Mouse (Mus musculus): ENCODE data around the gene Tmem256. TPM values are rescaled to one million over a fixed set of nuclear protein-coding genes. Genes with fewer than 3 reads are reported as not detected.
A peak's percentile ranks its signal among the peaks of the same experiment; 100 is the strongest.

Tmem256 gene
- polyA plus RNA-seq, 1 experiment from 2014 or later = 412 TPM

DNA sequence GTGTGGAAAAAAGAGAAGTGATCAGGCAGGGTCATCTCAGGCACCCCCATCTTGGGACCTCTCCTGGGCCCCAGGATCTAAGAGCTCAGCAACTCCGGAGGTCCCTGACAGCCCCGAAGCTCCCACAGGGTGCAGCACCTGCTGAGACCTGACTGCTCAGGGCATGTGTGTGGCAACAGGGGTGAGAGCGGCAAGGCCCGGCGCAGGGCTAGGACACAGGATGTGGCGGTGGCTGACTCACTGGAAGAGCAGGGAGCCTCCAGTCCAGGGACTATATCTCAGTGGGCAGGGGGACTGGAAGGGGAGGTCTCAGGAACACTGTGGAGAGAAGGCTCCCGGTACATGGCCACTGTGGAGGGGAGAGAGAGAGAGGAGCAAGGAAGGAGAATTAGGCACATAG, 40.4 kb upstream of the Tmem256 start:
- peaks cover 43% of the 10 kb centered on the region for H3K27me3 ChIP-seq (ENCODE audit: insufficient read depth, low read length)
- no peak for DNase-seq
- 74% methylated on average over 7 of the region's 7 CpGs for WGBS (ENCODE audit: insufficient replicate concordance)
- H3K4me1 ChIP-seq (ENCODE audit: insufficient read depth) = peaks cover 36% of the 10 kb centered on the region
- no peaks in the 10 kb centered on the region for H3K9me3 ChIP-seq (ENCODE audit: low read length)
- H3K9ac ChIP-seq (replicated peaks) = no peak overlapping the region
- H3K4me2 ChIP-seq (ENCODE audit: low read depth, low read length) = no peak overlapping the region
- no peak overlapping the region for H3K27ac ChIP-seq (ENCODE audit: low read depth)
- H3K4me3 ChIP-seq (ENCODE audit: low read depth, low read length) = no peak overlapping the region
- TF ChIP-seq CTCF (IDR thresholded peaks at IDR 0.05; ENCODE audit: low read depth) (no peak), EP300 (IDR thresholded peaks at IDR 0.05; ENCODE audit: low read depth) (no peak)
- H3K36me3 ChIP-seq (replicated peaks; ENCODE audit: insufficient read depth, low read length) = no peaks in the 10 kb centered on the region
- no peak for ATAC-seq

DNA sequence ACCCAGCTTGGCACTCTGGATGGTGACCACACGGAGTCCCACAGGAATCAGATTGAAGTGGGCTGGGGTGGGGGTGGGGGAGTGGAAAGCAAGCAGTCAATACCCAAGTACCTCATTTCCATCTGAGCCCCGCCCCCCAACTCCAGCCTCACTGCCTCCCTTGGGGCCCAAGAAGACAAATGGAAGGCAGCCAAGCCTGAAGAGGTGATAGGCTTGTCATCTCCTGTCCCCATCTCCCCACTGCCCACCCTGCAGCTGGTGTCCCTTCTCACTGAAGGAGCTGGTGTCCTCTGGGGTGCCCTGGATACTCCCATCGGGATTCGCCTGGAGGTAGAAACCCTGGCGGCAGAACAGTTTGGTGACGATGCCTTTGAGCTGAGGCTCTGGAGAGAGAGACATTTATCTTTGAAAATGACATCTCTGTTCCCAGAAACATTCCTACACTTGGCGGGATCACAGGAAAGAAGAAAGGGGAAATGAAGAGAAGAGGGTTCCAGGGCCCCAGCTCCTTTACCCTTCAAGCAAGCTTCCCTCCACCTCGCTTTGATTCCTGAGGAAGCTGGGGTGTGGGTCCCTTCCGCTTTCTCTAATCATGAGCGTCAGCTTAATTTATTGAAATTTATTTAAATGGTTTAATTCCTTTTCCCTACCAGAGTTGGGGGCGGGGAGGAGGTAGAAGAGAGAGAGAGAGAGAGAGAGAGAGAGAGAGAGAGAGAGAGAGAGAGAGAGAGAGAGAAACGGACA, 38.7 kb upstream of the Tmem256 start:
- Histone ChIP-seq H3K9ac (replicated peaks) (no peak overlapping the region), H3K4me2 (ENCODE audit: low read depth, low read length) (0 out of 2 replicates have a peak overlapping the region, but pooled peaks have one; percentile 87), H3K4me3 (ENCODE audit: low read depth, low read length) (no peak overlapping the region), H3K4me1 (ENCODE audit: insufficient read depth) (peaks cover 51% of the 10 kb centered on the region), H3K9me3 (ENCODE audit: low read length) (no peaks in the 10 kb centered on the region), H3K36me3 (replicated peaks; ENCODE audit: insufficient read depth, low read length) (no peaks in the 10 kb centered on the region), H3K27me3 (ENCODE audit: insufficient read depth, low read length) (peaks cover 60% of the 10 kb centered on the region), H3K27ac (ENCODE audit: low read depth) (no peak overlapping the region)
- ATAC-seq = no peak
- peak; percentile 53 for DNase-seq
- WGBS (ENCODE audit: insufficient replicate concordance) = 29% methylated on average over 12 of the region's 12 CpGs
- TF ChIP-seq CTCF (IDR thresholded peaks at IDR 0.05; ENCODE audit: low read depth) (no peak), EP300 (IDR thresholded peaks at IDR 0.05; ENCODE audit: low read depth) (no peak)

DNA sequence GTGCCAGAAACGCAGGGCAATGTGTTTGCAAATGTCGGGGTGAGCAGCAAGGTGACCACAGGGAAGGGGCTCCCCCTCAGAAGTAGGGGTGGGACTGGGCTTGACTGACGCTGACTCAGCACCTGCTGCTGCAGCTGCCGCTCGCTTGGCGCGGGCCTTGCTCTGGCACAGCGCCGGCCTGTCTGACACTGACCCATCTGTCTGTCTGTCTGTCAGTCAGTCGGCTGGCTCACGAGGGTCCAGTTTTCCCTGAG, 38.2 kb upstream of the Tmem256 start:
- peak overlapping the region; percentile 37; the same call in 1 of the 2 replicates for H3K4me3 ChIP-seq (ENCODE audit: low read depth, low read length)
- TF ChIP-seq EP300 (IDR thresholded peaks at IDR 0.05; ENCODE audit: low read depth) (no peak), CTCF (IDR thresholded peaks at IDR 0.05; ENCODE audit: low read depth) (no peak)
- peak overlapping the region; percentile 87 for H3K4me2 ChIP-seq (ENCODE audit: low read depth, low read length)
- DNase-seq = no peak
- no peak overlapping the region for H3K9ac ChIP-seq (replicated peaks)
- WGBS (ENCODE audit: insufficient replicate concordance) = 1% methylated on average over 11 of the region's 11 CpGs
- no peaks in the 10 kb centered on the region for H3K9me3 ChIP-seq (ENCODE audit: low read length)
- no peak overlapping the region for H3K27ac ChIP-seq (ENCODE audit: low read depth)
- no peak for ATAC-seq
- peaks cover 65% of the 10 kb centered on the region for H3K27me3 ChIP-seq (ENCODE audit: insufficient read depth, low read length)
- H3K36me3 ChIP-seq (replicated peaks; ENCODE audit: insufficient read depth, low read length) = no peaks in the 10 kb centered on the region
- H3K4me1 ChIP-seq (ENCODE audit: insufficient read depth) = peaks cover 49% of the 10 kb centered on the region

DNA sequence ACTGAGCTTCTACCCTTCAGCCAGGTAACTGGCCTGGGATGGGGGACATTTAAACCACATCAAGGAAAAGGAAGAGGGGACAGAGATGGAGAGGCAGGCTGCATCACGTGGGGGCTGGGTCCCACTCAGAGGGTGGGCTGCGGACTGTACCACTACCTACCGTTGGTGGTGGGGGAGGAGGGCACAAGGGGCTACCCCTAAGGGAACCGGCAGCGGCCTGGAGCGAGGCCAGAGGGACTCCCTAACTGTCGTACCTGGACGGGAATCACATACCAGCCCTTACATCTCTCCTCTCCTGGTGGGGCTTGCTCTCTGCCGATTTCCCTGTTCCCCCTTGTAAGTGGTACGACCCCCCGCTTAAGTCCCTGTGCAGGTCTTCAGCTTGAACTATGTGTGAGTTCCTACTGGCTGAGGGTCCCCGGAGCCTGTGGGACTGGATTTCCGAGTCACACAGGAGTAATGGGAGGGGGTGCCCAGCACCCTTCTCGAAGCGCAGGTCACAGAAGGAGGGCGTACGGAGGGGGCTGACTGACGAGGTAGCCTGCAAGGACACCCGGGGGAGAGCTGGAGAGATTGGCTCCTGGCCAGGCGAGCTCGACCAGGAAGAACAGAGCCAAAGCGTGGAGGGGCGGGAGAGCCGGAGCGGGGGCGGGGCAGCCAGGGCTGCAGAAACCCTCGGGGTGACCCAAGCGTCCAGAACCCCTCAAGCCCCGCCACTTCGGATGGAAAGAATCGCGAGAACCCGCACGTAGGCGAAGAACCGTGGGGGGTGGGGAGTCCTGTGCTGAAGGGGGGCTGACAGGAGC, 37.7 kb upstream of the Tmem256 start:
- Histone ChIP-seq H3K4me1 (ENCODE audit: insufficient read depth) (peaks cover 47% of the 10 kb centered on the region), H3K4me3 (ENCODE audit: low read depth, low read length) (peak overlapping the region; percentile 37), H3K4me2 (ENCODE audit: low read depth, low read length) (peak overlapping the region; percentile 87), H3K9me3 (ENCODE audit: low read length) (no peaks in the 10 kb centered on the region), H3K9ac (replicated peaks) (peak overlapping the region; percentile 24; the same call in 1 of the 2 replicates), H3K27ac (ENCODE audit: low read depth) (no peak overlapping the region), H3K36me3 (replicated peaks; ENCODE audit: insufficient read depth, low read length) (no peaks in the 10 kb centered on the region), H3K27me3 (ENCODE audit: insufficient read depth, low read length) (peaks cover 70% of the 10 kb centered on the region)
- 2% methylated on average over 36 of the region's 36 CpGs for WGBS (ENCODE audit: insufficient replicate concordance)
- TF ChIP-seq EP300 (IDR thresholded peaks at IDR 0.05; ENCODE audit: low read depth) (no peak), CTCF (IDR thresholded peaks at IDR 0.05; ENCODE audit: low read depth) (no peak)
- ATAC-seq = no peak
- DNase-seq = peak; percentile 64

DNA sequence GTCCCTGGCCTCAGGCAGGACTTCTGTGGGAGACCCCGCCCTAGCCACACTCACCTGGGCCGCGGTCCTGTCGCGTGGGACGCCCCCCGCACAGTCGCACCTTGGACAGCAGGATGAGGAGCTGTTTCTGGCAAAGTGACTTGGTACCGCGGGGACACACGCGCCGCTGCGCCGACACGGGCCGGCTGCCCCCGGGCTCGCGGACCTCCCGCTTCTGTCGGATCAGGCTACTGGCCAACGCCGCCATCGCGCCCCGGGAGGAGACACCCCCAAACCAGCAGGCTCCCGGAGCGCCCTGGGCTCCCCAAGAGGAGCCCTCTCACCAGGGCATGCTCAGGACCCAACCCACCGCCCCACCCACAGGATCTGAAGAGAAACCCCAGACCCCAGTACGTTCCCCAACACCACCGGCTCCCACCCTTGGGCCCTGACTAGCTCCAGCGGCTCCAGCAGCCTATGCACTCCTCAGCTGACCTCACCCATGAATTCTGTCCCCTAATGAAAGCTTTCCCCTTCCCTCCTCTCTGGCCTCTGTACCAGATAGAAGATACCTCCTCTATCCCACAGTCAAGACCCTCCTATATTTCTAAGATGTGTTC, 36.8 kb upstream of the Tmem256 start, which contains the start of gene Fgf11:
Gene Fgf11 (minus strand): TSS at position 479 of the 599 bp plus-strand sequence.
- TF ChIP-seq EP300 (IDR thresholded peaks at IDR 0.05; ENCODE audit: low read depth) (no peak), CTCF (IDR thresholded peaks at IDR 0.05; ENCODE audit: low read depth) (no peak)
- H3K4me2 ChIP-seq (ENCODE audit: low read depth, low read length) = peak within 1 kb of the TSS; percentile 87
- H3K27ac ChIP-seq (ENCODE audit: low read depth) = no peak within 1 kb of the TSS
- H3K4me3 ChIP-seq (ENCODE audit: low read depth, low read length) = peak within 1 kb of the TSS; percentile 54
- H3K4me1 ChIP-seq (ENCODE audit: insufficient read depth) = peaks cover 42% of the 10 kb centered on the region
- 4% methylated on average over 28 of the region's 33 CpGs for WGBS (ENCODE audit: insufficient replicate concordance)
- ATAC-seq (no peak), DNase-seq (no peak)
- no peaks in the 10 kb centered on the region for H3K9me3 ChIP-seq (ENCODE audit: low read length)
- no peaks in the 10 kb centered on the region for H3K36me3 ChIP-seq (replicated peaks; ENCODE audit: insufficient read depth, low read length)
- peaks cover 77% of the 10 kb centered on the region for H3K27me3 ChIP-seq (ENCODE audit: insufficient read depth, low read length)
- peak within 1 kb of the TSS; percentile 24 for H3K9ac ChIP-seq (replicated peaks)

DNA sequence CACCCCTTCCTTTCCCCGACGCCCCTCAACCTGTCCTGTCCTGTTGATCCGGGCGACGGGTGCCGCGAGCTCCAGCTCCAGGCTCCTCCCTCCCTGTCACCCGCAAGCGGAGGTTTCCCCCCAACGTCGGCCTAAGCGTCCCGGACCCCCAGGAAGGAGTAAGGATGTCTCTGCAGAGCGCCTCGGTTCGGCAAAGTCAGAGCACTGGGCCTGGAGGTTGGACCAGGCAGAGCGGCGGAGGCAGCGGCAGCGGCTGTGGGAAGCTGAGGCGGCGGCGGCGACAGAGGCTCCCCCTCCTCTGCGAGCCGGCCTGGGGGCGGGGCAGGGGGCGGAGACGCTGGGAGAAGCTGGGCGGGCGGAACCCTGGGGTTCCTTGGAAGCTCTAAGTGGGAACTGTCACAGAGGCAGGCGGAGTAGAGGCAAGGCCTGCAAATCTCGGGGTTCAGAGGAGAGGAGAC, 35.6 kb upstream of the Tmem256 start:
- H3K9me3 ChIP-seq (ENCODE audit: low read length) = no peaks in the 10 kb centered on the region
- DNase-seq (peak; percentile 78), ATAC-seq (no peak; the same call in 1 of the 2 replicates)
- H3K9ac ChIP-seq (replicated peaks) = no peak overlapping the region; the same call in 1 of the 2 replicates
- WGBS (ENCODE audit: insufficient replicate concordance) = under 1% methylated on average over 31 of the region's 33 CpGs
- no peaks in the 10 kb centered on the region for H3K36me3 ChIP-seq (replicated peaks; ENCODE audit: insufficient read depth, low read length)
- H3K27ac ChIP-seq (ENCODE audit: low read depth) = no peak overlapping the region
- TF ChIP-seq CTCF (IDR thresholded peaks at IDR 0.05; ENCODE audit: low read depth) = no peak
- TF ChIP-seq EP300 (IDR thresholded peaks at IDR 0.05; ENCODE audit: low read depth) = no peak
- peaks cover 74% of the 10 kb centered on the region for H3K27me3 ChIP-seq (ENCODE audit: insufficient read depth, low read length)
- H3K4me1 ChIP-seq (ENCODE audit: insufficient read depth) = peaks cover 42% of the 10 kb centered on the region
- H3K4me2 ChIP-seq (ENCODE audit: low read depth, low read length) = peak overlapping the region; percentile 87
- H3K4me3 ChIP-seq (ENCODE audit: low read depth, low read length) = peak overlapping the region; percentile 54

Data from liver, postnatal 0 days (tissue).